Mouse (Mus musculus) gastrocnemius, adult 18-20 months (tissue): ENCODE results near the gene Hbq1a. TPM values are rescaled to one million over a fixed set of nuclear protein-coding genes. Genes with fewer than 3 reads are reported as not detected.

Experiments used
- DNase-seq: peaks from one replicate; pipeline ENCODE4 v3.0.0; 2021; ENCODE audit warnings: low spot score
- total RNA-seq, 2 experiments: library from RNA; stranded (reverse); gene quantifications; 2 replicates each; pipeline ENCODE4 v1.2.3; 2021

The Hbq1a gene
- total RNA-seq, 2 experiments from 2014 or later, result not detected

DNA sequence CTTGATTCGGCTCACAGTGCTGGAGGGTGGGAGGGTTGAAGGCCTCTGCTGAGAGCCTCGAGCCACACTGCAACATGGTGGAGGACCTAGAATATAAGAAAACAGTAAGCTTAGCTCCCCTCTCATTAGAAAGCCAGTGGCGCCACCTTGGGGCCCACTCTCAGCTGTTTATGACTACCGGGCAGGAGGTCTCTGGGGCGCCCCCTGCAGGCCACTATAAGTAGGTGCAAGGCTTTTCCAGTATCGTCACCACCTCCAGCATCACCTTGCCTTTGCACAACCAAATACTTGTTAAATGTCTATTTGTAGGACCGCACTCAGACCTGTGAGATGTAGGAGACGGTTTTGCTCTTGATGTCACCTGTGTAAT is 21.3 kb downstream of the Hbq1a start:
- peak; percentile 45 for DNase-seq

DNA sequence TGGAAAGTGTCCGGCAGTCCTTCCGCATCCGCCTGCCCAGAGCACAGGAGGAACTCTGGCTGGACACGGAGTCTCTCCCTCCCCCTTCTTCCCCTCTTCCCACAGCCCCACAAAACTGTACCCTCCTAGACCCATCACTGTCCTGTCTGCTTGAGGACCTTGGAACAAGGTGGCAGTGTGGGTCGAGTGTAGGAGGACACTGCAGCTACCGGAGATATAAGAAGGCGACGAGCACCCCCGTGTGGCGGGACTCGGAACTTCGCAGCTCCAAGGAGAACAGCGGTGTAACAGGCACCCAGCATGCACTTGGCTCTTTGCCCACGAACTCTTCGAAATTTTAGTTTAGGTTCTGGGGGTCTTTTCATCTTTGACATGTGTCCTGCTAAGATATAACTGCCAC is 24.7 kb downstream of the Hbq1a start:
- DNase-seq, result peak; percentile 86

DNA sequence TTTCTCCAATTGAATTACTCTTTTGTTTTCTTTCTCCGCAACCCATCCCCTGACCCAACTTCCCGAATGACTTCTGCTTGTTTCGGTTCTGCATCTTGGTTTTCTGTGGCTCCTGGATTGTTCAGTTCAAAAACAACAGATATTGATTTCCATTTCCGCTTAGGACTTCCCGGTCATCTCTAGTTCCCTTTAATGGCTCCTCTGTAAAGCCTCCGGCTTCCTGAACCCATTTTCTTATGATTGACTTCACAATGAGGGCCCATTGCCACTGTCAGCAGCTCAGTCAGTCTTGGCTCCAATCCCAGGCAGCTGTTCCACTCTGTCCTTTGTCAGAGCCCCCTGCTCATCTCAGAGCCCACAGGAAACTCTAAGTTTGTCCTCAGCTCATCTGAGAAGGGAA is 31.2 kb downstream of the Hbq1a start:
- DNase-seq, result no peak

DNA sequence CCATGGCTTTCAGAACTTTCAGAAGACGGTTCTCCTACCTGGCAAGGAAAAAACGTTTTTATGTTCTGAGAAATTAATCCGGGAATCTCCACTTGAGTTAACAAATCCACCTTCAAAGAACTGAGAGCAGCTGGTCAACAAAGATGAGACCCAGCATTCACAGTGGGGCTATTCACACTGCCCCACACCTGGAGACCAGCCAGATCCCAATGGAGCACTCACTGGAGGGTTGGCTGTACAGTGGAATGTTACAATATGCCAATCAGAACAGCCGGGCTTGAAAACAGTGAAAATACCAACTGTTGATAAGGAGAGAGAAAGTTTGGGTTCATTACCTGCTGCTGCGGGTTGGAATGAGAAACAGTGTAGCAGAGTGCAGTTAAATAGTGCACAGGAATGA is 32.0 kb downstream of the Hbq1a start:
- DNase-seq, result no peak

DNA sequence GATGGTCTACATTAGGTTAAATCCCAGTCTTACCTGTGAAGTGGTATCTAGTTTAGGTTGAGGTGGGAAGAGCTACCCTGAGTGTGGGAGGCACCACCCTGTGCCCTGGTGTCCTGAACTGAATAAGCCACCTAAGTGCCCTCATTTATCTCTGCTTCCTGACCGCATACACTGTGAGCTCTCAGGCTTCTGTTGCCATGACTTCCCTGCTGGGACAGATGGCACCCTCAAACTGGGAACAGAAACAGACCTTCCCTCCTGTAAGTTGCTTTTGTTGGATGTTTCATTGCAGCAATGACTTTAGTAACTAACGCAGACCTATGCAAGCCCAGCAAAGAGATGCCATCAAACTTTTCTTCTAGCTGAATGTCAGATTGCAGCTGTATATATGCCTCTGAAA is 33.4 kb downstream of the Hbq1a start:
- DNase-seq, result no peak

DNA sequence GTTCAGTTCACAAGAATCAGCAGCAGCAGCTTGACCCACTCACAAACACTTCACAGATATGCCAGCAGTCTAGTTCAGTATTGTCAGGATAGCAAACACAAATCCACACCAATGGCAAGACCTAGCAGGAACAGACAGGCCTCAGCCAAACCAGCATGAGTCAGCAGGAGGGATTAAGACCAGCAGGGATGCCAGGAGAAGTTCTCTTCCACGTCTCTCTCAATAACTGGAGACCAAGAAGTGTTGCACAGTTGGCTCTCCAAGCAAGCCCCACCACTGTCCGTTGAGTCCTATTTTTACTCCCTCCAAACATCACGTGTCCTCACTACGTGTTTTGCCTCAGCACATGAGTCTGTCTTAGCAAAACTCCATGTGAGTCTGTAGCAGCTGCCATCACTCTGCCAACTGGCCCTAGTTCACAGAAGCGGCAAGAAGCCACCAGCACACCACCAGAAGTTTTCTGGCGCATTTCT is 36.6 kb downstream of the Hbq1a start:
- DNase-seq, result no peak

DNA sequence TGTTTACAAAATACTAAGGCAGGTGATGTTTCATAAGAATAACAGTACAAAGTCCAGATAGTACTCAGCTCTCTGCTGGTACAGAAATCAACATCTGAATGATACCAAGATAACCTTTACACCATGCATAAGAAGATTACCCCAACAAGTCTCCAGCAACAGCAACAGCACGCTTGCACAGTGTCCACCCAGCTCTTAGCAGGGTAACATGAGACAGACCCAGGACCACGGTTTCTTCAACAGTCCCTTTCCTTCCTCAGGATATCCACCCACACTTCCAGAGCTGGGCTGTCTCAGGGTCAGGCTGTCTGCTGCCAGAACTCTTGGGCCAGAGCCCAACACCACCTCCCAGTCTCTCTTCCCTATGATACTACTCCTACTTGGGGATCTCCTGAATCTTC is 39.3 kb downstream of the Hbq1a start:
- DNase-seq, result no peak

DNA sequence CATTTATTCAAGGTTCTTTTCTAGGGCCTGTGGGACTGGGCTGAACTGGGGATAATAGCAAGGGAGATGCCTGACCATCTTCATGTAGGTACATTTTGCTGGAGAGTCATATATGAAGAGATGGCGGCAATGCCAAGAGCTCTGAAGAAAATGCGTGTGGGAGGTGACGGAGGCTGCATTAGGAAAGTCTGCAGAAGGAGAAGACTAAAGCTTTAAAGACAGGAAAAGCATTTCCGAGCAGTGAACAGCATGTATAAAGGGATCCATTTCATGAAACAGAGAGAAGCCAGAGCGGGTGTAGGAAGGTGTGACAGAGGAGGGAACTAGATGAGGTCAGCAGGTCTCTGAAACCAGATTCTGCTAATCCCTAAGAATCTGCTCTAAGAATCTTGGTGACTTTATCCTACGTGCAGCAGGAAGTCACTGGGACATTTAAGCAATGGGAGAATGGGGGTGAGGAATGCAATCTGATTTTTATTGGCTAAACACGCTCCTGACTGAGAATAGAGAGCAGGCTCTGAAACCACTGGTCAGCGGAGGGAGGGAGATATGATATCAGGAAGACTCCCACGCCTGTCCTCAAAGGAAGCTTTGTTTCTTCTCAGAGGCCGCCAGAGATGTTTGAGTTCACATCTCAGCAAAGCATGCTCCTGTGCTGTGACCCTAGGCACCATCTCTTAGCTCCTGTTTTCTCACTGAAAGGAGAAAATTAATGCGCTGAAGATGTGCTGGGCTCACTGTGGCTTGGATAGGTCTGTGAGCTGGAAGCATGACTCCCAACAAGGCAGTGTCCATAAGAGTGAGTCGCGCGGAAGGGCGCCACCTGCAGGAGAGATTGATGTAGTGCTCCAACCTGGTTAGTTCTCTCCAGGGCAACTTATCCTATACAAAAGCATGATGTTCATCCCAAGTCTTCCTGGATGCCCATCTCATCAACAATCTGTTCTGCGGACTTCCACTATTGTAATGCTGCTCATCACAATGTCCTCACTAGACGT is 40.9 kb downstream of the Hbq1a start:
- no peak for DNase-seq

DNA sequence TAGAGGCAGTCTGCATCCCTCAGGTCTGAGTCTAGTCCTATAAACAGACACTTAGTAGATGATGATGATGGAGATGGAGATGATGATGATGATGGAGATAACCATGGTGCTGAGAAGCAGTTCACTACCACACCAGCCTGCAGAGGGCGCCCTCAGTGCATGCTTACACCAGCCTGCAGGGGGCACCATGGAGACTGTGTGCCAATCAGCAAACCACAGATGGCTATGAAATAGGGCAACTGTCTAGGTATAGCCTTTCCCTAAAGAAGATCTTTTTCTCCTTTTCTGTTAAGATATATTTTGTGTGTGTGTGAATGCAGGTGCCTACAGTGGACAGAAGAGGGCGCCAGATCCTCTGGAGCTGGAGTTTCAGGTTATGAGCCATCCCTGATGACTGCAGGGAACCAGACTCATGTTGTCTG is 42.9 kb downstream of the Hbq1a start:
- DNase-seq, result no peak

DNA sequence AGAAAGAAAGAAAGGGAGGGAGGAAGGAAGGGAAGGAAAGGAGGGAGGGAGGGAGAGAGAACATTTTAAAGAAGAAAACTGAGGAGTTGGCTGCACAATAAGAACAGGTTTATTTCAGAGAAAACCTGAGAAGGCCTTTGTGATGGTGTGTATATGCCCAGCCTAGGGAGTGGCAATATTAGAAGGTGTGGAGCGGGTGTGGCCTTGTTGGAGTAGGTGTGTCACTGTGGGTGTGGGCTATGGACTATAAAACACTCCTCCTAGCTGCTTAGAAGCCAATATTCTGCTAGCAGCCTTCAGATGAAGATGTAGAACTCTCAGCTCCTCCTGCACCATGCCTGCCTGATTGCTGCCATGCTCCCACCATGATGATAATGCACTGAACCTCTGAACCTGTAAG is 43.5 kb downstream of the Hbq1a start:
- DNase-seq, result no peak

DNA sequence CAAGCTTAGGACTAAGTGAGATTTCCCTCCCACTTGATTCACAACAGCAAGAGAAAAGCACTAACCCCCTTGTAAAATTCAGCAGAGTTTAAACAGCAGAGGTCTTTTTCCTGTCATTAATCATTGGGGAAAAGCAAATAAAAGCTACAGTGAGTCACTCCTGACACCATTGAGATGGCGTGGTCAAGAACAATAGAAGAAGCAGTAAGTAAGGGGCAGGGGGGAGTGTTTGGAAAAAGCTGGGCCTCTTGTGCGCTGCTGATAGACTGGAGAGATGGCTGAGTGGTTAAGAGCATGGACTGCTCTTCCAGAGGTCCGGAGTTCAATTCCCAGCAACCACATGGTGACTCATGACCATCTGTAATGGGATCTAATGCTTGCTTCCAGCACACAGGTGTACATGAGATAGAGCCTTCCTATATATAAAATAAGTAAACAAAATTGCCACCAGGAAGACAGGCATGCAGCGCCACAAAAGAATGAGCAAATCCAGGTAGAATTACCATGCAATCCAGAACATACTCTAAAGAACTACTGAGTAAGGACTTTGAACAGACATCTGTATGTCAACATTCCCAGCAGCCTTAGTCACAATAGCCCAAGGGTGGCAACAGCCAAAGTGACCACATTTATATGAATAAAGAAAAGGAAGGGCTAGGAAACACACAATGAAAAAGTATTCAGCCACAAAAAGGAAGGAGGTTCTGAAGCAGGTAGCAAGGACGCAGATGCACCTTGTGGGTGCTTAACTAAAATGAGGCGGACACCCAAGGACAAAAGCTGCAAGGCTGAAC is 45.8 kb downstream of the Hbq1a start:
- no peak for DNase-seq

DNA sequence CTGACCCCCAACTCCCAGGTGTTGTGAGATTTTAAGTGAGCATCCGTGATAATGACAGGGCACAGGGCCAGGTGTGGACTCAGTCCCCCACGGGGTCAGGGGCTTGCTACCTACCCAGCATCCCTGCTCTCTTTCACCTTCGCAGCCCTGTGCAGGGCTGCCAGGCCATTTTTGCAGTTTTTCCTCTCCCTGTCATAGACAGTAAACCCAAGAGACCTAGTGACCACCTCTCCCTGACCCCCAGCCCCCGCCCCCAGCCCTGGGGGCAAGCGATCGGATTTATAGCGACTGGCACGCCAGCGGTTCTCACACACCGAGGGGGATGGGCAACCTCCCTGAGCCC is 47.4 kb downstream of the Hbq1a start:
- no peak for DNase-seq

DNA sequence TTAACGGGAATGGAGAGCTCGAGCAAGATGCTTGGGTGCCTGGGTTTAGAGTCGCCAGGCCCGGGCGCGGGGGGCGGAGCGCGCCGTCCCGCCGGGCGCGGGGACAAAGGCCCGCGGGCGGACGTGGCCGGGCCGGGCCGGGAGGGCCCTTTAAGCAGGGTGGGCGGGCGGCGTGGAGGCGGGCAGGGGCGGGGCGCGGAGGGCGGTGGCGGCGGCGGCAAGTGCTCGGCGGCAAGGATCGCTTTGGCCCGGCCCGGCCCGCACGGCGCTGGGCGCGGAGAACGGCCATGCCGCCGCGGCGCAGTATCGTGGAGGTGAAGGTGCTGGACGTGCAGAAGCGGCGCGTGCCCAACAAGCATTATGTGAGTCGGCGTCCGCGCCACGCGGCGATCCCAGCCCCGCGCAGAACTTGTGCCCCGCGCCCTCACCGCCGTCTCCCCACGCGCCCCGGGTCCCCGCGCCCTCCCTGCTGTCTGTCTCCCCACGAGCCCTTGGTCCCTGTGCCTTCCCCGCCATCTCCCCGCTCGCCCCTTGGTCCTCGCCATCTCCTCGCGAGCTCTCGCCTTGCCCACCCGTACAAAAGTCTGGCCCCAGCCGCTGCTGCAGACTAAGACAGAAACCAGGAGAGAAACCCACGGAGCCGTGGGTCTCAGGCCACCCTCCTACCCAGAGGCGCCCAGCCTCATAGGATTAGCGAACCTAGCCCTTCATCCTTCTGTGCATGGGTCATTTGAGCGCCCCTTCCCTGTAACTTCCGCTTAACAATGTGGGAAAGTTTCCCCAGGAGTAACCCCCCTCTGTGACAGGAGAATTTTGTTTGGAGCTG is 48.0 kb downstream of the Hbq1a start, which contains the start of gene Sh3pxd2b:
Sh3pxd2b (plus strand) TSS at position 214 of the 826 bp plus-strand sequence.
- peak; percentile 56 for DNase-seq

DNA sequence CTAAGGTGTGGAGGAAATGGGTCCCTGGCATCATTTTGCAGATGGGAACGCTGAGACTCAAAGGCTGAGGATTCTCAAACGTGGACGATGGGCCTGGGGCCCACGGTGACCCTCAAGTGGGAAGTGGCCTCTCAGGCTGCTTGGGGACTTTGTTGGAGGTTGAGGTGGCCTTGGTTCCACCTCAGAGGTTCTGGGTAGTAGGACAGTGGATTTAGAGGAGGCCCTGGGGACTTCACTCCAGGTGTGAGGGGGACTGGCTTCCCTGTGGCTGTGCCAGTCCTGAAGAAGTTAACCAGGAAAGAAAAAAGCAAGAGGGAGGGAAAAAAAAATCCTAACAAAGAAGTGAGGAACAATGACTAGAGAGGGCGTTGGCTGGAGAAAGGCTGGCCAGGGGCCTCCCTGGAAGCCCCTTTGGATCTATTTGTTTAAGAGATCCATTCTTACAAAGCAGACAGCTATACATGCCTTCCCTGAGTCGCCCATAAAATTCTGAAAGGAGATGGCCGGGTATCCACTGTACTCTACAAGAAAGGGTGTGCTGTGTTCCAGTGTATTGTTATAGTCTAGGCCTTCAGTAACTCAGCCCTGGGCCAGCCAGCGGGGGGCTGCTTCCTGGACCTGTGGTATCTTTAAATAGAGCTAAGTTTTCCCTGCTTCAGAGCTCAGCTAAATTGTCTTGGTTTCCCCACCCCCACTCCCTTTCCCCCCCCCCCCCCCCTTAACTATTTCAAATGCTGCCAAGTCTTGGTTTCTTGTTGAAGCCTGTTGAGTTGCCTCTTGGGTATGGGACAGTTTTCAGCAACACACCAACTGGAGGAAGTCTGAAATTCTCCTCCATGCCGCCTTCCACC is 48.8 kb downstream of the Hbq1a start:
- DNase-seq, result no peak

DNA sequence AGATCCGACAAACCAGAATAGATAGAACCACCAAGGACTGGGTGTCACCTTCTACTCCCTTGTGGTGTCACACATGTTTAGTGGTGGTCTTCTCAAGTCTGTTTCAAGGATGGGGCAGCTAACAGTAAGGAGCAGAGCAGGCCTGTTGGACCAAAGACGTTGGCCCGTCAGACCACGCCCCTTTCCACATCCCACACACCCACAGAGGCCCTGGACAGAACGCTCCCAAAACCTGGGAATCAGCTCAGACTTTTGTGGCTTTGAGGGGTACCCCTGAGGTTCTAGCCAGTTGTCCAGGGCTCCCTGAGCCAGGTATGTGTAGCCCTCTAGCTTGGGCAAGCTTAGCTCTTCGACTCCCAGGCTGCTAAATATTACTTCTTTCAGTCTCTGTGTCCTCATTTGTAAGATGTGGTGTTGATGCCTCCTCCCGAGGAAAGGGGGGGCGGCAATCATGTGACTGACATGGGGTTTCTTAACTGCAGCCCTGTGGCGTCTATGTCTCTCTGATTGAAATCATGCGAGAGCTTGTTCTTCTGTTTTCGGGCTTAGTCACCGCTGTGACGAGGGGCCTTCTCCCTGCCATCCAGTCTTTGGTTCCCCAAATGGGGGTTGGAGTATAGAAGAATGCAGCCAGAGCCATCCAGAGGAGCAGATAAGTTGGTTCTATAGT is 49.5 kb downstream of the Hbq1a start:
- no peak for DNase-seq

Other genes starting within 250 kb of the Hbq1a start
- gene Il9r, start 99.8 kb upstream of the Hbq1a start, total RNA-seq, result not detected
- gene Snrnp25, start 94.7 kb upstream of the Hbq1a start, total RNA-seq, result 10 to 100 TPM in 1 of 2 experiments, 1 to 10 TPM in 1; 9.3 to 12.1 TPM
- 10 to 100 TPM; 17.8 to 17.9 TPM for gene Rhbdf1, start 77.8 kb upstream of the Hbq1a start, total RNA-seq
- 1 to 10 TPM; 4.1 to 4.4 TPM for gene Mpg, start 73.6 kb upstream of the Hbq1a start, total RNA-seq
- 10 to 100 TPM; 20.1 to 27.4 TPM for gene Nprl3, start 32.4 kb upstream of the Hbq1a start, total RNA-seq
- not detected for gene Hba-x, start 23.7 kb upstream of the Hbq1a start, total RNA-seq
- 100 to 1,000 TPM; 316 to 399 TPM for gene Hba-a1, start 16.6 kb upstream of the Hbq1a start, total RNA-seq
- not detected for gene Hbq1b, start 13.1 kb upstream of the Hbq1a start, total RNA-seq
- gene Hba-a2, start 3.6 kb upstream of the Hbq1a start, total RNA-seq, result 100 to 1,000 TPM; 266 to 304 TPM
- gene Sh3pxd2b, start 47.8 kb downstream of the Hbq1a start, total RNA-seq, result 1 to 10 TPM; 4.2 to 4.6 TPM
- gene Ubtd2, start 155.3 kb downstream of the Hbq1a start, total RNA-seq, result 1 to 10 TPM; 7.2 to 7.7 TPM
- gene Efcab9, start 232.0 kb downstream of the Hbq1a start, total RNA-seq, result 1 to 10 TPM; 1.8 to 2.6 TPM
- gene Stk10, start 233.2 kb downstream of the Hbq1a start, total RNA-seq, result 1 to 10 TPM; 2.2 to 4.4 TPM